Mouse (Mus musculus): ENCODE data around the gene Brd4. TPM values are rescaled to one million over a fixed set of nuclear protein-coding genes. Genes with fewer than 3 reads are reported as not detected.

The Brd4 gene
- polyA plus RNA-seq, 1 experiment from 2014 or later = 28.6 TPM

DNA sequence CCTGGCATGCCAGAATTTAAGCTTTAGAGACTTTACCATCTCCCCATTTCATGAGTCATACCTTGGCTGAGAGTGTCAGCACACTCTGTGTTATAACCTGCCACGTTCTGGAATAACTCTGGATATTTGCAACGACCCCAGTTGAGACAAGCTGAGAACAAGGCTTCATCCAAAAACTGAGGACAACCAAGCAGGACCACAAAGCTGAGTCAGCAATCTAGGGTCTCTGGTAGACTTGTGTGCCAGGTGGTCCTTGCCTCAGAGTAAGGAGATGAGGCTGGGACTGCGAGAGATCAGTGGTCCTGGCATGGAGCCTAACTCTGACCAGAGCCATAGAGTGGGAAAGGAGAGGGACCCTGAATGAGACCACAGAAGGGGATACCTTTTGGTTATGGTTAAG, 81.5 kb downstream of the Brd4 start:
- no peaks in the 10 kb centered on the region for H3K4me1 ChIP-seq (replicated peaks; ENCODE audit: control insufficient read depth, insufficient read depth)
- H3K9ac ChIP-seq (ENCODE audit: low read length) = no peak overlapping the region
- peaks cover 45% of the 10 kb centered on the region for H3K36me3 ChIP-seq (ENCODE audit: control insufficient read depth, insufficient read depth, low read length)
- no peak overlapping the region for H3K27ac ChIP-seq (replicated peaks)
- H3K9me3 ChIP-seq (ENCODE audit: control insufficient read depth, low read length) = no peaks in the 10 kb centered on the region
- 83% methylated on average over 3 of the region's 3 CpGs for WGBS
- no peaks in the 10 kb centered on the region for H3K27me3 ChIP-seq (ENCODE audit: control insufficient read depth, insufficient read depth, low read length)
- no peak overlapping the region for H3K4me2 ChIP-seq (replicated peaks; ENCODE audit: low read depth)
- H3K4me3 ChIP-seq (ENCODE audit: low read depth, low read length) = no peak overlapping the region
- no peak for DNase-seq (ENCODE audit: low spot score)
- ATAC-seq (ENCODE audit: low FRiP score, low TSS enrichment) = no peak
- TF ChIP-seq CTCF (IDR thresholded peaks at IDR 0.05; ENCODE audit: low read depth) = no peak
- TF ChIP-seq EP300 (optimal IDR thresholded peaks at IDR 0.05) = no peak

DNA sequence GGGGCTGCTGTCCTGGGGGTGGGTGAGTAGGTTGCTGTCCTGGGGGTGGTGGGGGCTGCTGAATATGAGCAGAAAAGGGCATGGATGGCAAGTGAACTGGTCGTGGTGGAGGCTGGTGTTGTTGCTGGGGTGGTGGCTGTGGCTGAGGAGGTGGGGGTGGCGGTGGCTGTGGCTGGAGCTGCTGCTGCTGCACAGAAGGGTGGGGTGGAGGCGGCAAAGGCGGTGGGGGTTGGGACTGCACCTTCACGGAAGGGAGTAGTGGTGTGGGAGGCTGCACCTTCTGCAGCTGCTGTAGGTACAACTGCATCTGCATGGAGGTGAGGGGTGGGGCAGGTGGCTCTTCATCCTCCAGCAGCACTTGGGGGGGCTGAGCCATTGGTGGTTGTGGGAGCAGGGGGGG, 83.4 kb downstream of the Brd4 start:
- DNase-seq (ENCODE audit: low spot score) (no peak), ATAC-seq (ENCODE audit: low FRiP score, low TSS enrichment) (no peak)
- Histone ChIP-seq H3K27me3 (ENCODE audit: control insufficient read depth, insufficient read depth, low read length) (no peaks in the 10 kb centered on the region), H3K4me1 (replicated peaks; ENCODE audit: control insufficient read depth, insufficient read depth) (no peaks in the 10 kb centered on the region), H3K4me3 (ENCODE audit: low read depth, low read length) (no peak overlapping the region), H3K27ac (replicated peaks) (no peak overlapping the region), H3K4me2 (replicated peaks; ENCODE audit: low read depth) (no peak overlapping the region), H3K36me3 (ENCODE audit: control insufficient read depth, insufficient read depth, low read length) (peaks cover 45% of the 10 kb centered on the region), H3K9ac (ENCODE audit: low read length) (no peak overlapping the region), H3K9me3 (ENCODE audit: control insufficient read depth, low read length) (no peaks in the 10 kb centered on the region)
- 66% methylated on average over 5 of the region's 5 CpGs for WGBS
- TF ChIP-seq CTCF (IDR thresholded peaks at IDR 0.05; ENCODE audit: low read depth) = no peak
- no peak for TF ChIP-seq EP300 (optimal IDR thresholded peaks at IDR 0.05)

GRCm38 (mm10) chr17:32199796-32200195, 84.7 kb downstream of the Brd4 start:
- Histone ChIP-seq H3K27me3 (ENCODE audit: control insufficient read depth, insufficient read depth, low read length) (no peaks in the 10 kb centered on the region), H3K4me3 (ENCODE audit: low read depth, low read length) (no peak overlapping the region), H3K27ac (replicated peaks) (no peak overlapping the region), H3K9ac (ENCODE audit: low read length) (no peak overlapping the region), H3K9me3 (ENCODE audit: control insufficient read depth, low read length) (no peaks in the 10 kb centered on the region), H3K4me1 (replicated peaks; ENCODE audit: control insufficient read depth, insufficient read depth) (no peaks in the 10 kb centered on the region), H3K36me3 (ENCODE audit: control insufficient read depth, insufficient read depth, low read length) (peaks cover 45% of the 10 kb centered on the region), H3K4me2 (replicated peaks; ENCODE audit: low read depth) (no peak overlapping the region)
- ATAC-seq (ENCODE audit: low FRiP score, low TSS enrichment) (no peak), DNase-seq (ENCODE audit: low spot score) (no peak)
- TF ChIP-seq CTCF (IDR thresholded peaks at IDR 0.05; ENCODE audit: low read depth) (no peak), EP300 (optimal IDR thresholded peaks at IDR 0.05) (no peak)
- WGBS = 88% methylated on average over 2 of the region's 2 CpGs

DNA sequence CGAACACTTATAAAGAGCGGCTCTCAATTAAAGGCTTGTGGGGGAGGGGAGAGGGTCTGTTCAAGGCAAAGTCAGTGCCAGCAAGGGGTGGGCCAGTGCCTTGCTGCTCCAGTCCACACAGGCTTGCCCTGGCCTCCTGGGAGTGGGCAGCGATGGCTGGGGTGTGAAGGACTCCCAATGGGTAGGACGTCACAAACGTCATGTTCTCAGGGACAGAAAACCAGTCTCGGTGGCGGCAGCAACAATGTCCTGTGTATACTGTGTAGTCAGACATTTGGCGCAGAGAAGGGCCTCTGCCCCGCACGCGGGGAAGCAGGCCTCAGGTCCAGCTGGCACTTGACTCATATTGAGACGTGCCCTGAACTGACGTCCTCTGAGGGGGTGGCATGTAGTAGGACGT, 87.4 kb downstream of the Brd4 start:
- H3K4me3 ChIP-seq (ENCODE audit: low read depth, low read length) = no peak overlapping the region
- H3K9me3 ChIP-seq (ENCODE audit: control insufficient read depth, low read length) = no peaks in the 10 kb centered on the region
- TF ChIP-seq CTCF (IDR thresholded peaks at IDR 0.05; ENCODE audit: low read depth) = no peak
- no peak for TF ChIP-seq EP300 (optimal IDR thresholded peaks at IDR 0.05)
- no peaks in the 10 kb centered on the region for H3K27me3 ChIP-seq (ENCODE audit: control insufficient read depth, insufficient read depth, low read length)
- H3K4me1 ChIP-seq (replicated peaks; ENCODE audit: control insufficient read depth, insufficient read depth) = no peaks in the 10 kb centered on the region
- H3K4me2 ChIP-seq (replicated peaks; ENCODE audit: low read depth) = no peak overlapping the region
- DNase-seq (ENCODE audit: low spot score) = no peak
- no peak overlapping the region for H3K27ac ChIP-seq (replicated peaks)
- ATAC-seq (ENCODE audit: low FRiP score, low TSS enrichment) = peak; percentile 20; the same call in 1 of the 2 replicates
- WGBS = 87% methylated on average over 14 of the region's 14 CpGs
- H3K9ac ChIP-seq (ENCODE audit: low read length) = no peak overlapping the region
- H3K36me3 ChIP-seq (ENCODE audit: control insufficient read depth, insufficient read depth, low read length) = peaks cover 37% of the 10 kb centered on the region

- DNase-seq (ENCODE audit: low spot score) = no peak
- Histone ChIP-seq H3K9ac (ENCODE audit: low read length) (no peak overlapping the region), H3K9me3 (ENCODE audit: control insufficient read depth, low read length) (no peaks in the 10 kb centered on the region), H3K27ac (replicated peaks) (no peak overlapping the region), H3K4me2 (replicated peaks; ENCODE audit: low read depth) (no peak overlapping the region), H3K4me1 (replicated peaks; ENCODE audit: control insufficient read depth, insufficient read depth) (no peaks in the 10 kb centered on the region), H3K27me3 (ENCODE audit: control insufficient read depth, insufficient read depth, low read length) (no peaks in the 10 kb centered on the region), H3K4me3 (ENCODE audit: low read depth, low read length) (no peak overlapping the region), H3K36me3 (ENCODE audit: control insufficient read depth, insufficient read depth, low read length) (peaks cover 26% of the 10 kb centered on the region)
- WGBS = 73% methylated on average over 5 of the region's 5 CpGs
- no peak for ATAC-seq (ENCODE audit: low FRiP score, low TSS enrichment)
- TF ChIP-seq CTCF (IDR thresholded peaks at IDR 0.05; ENCODE audit: low read depth) = no peak
- TF ChIP-seq EP300 (optimal IDR thresholded peaks at IDR 0.05) = no peak
Observed at GRCm38 (mm10) chr17:32195725-32196124, 88.8 kb downstream of the Brd4 start.

DNA sequence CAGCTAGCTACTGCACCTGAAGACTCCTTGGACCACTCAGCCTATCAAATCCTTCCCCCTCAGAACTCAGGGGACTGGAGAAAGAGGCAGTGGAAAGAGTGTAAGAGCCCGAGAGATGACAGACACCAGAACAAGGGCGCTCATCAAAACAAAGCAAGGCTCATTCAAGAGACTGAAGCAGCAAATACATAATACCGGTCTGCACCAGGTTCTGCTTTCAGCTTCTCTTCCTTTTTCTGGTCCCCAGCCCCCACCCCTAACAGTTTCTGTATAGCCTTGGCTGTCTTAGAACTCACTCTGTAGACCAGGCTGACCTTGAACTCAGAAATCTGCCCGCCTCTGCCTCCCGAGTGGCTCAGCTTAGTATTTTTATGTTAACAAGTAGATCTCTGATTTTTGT, 91.5 kb downstream of the Brd4 start:
- Histone ChIP-seq H3K9me3 (ENCODE audit: control insufficient read depth, low read length) (no peaks in the 10 kb centered on the region), H3K27me3 (ENCODE audit: control insufficient read depth, insufficient read depth, low read length) (no peaks in the 10 kb centered on the region), H3K36me3 (ENCODE audit: control insufficient read depth, insufficient read depth, low read length) (peaks cover 7% of the 10 kb centered on the region; the same call in 1 of the 2 replicates), H3K4me3 (ENCODE audit: low read depth, low read length) (no peak overlapping the region), H3K27ac (replicated peaks) (no peak overlapping the region), H3K4me2 (replicated peaks; ENCODE audit: low read depth) (no peak overlapping the region), H3K9ac (ENCODE audit: low read length) (no peak overlapping the region), H3K4me1 (replicated peaks; ENCODE audit: control insufficient read depth, insufficient read depth) (0 out of 2 replicates have a peak, but pooled peaks cover 7% of the 10 kb centered on the region)
- ATAC-seq (ENCODE audit: low FRiP score, low TSS enrichment) (no peak), DNase-seq (ENCODE audit: low spot score) (no peak)
- WGBS = 84% methylated on average over 5 of the region's 5 CpGs
- TF ChIP-seq EP300 (optimal IDR thresholded peaks at IDR 0.05) (no peak), CTCF (IDR thresholded peaks at IDR 0.05; ENCODE audit: low read depth) (no peak)
